Mouse (Mus musculus) limb, embryonic 14.5 days (tissue): ENCODE measurements at regions not wholly inside any gene's neighbourhood (a gene's known extent, or its start where the extent isn't known, plus 50 kb on each side); places are given as distances from the start of the nearest gene placed in this dataset.
A peak's percentile ranks its signal among the peaks of the same experiment; 100 is the strongest.

ENCODE experiments used
- ATAC-seq: fragments of 200-750 bp; cut with Nextera tagmentation; 2 replicates; pipeline ENCODE4 v1.8.0; 2017; ENCODE audit warnings: low read depth, moderate number of reproducible peaks, moderate TSS enrichment; ENCODE audit not compliant: low FRiP score
- DNase-seq: peaks from one replicate; pipeline ENCODE4 v3.0.0-alpha.2; 2015; ENCODE audit warnings: low spot score
- H3K27ac ChIP-seq: fragments of 300-500 bp; sonication (generic); replicated peaks from 2 replicates; pipeline ENCODE4 v1.5.1; 2014; ENCODE audit warnings: low read depth, mild to moderate bottlenecking, low read length, moderate library complexity, mixed read lengths
- H3K27me3 ChIP-seq: fragments of 300-500 bp; sonication (generic); 2 replicates; pipeline ENCODE4 v1.6.1; 2014; ENCODE audit warnings: low read length, mixed read lengths; ENCODE audit not compliant: control insufficient read depth, insufficient read depth
- H3K36me3 ChIP-seq: fragments of 300-500 bp; sonication (generic); 2 replicates; pipeline ENCODE4 v1.6.1; 2014; ENCODE audit warnings: mild to moderate bottlenecking, low read length, moderate library complexity, mixed read lengths; ENCODE audit not compliant: control insufficient read depth, insufficient read depth
- H3K4me1 ChIP-seq: fragments of 300-500 bp; sonication (generic); 2 replicates; pipeline ENCODE4 v1.6.1; 2014; ENCODE audit warnings: antibody characterized with exemption, low read length, mixed read lengths; ENCODE audit not compliant: control insufficient read depth, insufficient read depth
- H3K4me2 ChIP-seq: fragments of 300-500 bp; sonication (generic); replicated peaks from 2 replicates; pipeline ENCODE4 v1.6.1; 2014; ENCODE audit warnings: low read depth, mild to moderate bottlenecking, low read length, moderate library complexity; ENCODE audit not compliant: severe bottlenecking
- H3K4me3 ChIP-seq: fragments of 300-500 bp; sonication (generic); replicated peaks from 2 replicates; pipeline ENCODE4 v1.5.1; 2014; ENCODE audit warnings: low read length
- H3K9ac ChIP-seq: fragments of 300-500 bp; sonication (generic); 2 replicates; pipeline ENCODE4 v1.6.1; 2014; ENCODE audit warnings: mild to moderate bottlenecking, low read depth, low read length, moderate library complexity; ENCODE audit not compliant: severe bottlenecking
- H3K9me3 ChIP-seq: fragments of 300-500 bp; sonication (generic); 2 replicates; pipeline ENCODE4 v1.6.1; 2016; ENCODE audit warnings: low read length; ENCODE audit not compliant: control insufficient read depth
- POLR2A ChIP-seq: fragments of 200-500 bp; IDR thresholded peaks from 2 replicates; pipeline ENCODE4 v1.8.0; 2012; ENCODE audit warnings: inconsistent platforms, mild to moderate bottlenecking, moderate library complexity, borderline replicate concordance; ENCODE audit not compliant: insufficient read depth, insufficient read length; ENCODE audit errors: extremely low read depth
- WGBS: fragments of 180-500 bp; shearing (Covaris S2); extraction: QIAGEN DNeasy Blood & Tissue Kit; methylation state at CpG from one replicate; pipeline ENCODE4 v1.1.7; 2014; 5-methylcytosine and 5-hydroxymethylcytosine counted together

DNA sequence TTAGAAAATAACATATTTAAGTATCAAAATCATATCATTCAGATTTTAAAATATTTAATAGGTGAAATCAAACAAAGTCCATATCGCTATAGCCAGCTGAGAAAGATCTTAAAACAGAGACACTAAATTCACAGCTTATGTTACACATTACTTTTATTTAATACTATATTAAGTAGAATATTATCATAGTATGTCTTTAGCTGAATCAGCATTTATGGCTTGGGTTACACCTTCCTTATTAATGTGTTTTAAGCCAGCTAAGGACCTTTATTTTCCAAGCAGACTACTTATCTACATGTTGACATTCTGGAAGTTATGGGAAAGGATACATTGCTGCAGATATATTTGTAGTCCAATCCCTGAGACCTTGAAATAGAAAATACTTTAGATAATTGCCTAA lies 684.9 kb upstream of the Adgrl4 start:
- H3K27ac ChIP-seq, result no peak overlapping the region
- no peaks in the 10 kb centered on the region for H3K9me3 ChIP-seq
- 89% methylated on average over 1 of the region's 1 CpGs for WGBS
- H3K4me2 ChIP-seq, result no peak overlapping the region
- ATAC-seq (no peak), DNase-seq (no peak)
- no peak for TF ChIP-seq POLR2A
- peaks cover 4% of the 10 kb centered on the region; the same call in 1 of the 2 replicates for H3K4me1 ChIP-seq
- H3K4me3 ChIP-seq, result no peak overlapping the region
- H3K27me3 ChIP-seq, result no peaks in the 10 kb centered on the region
- no peak overlapping the region for H3K9ac ChIP-seq
- no peaks in the 10 kb centered on the region for H3K36me3 ChIP-seq

DNA sequence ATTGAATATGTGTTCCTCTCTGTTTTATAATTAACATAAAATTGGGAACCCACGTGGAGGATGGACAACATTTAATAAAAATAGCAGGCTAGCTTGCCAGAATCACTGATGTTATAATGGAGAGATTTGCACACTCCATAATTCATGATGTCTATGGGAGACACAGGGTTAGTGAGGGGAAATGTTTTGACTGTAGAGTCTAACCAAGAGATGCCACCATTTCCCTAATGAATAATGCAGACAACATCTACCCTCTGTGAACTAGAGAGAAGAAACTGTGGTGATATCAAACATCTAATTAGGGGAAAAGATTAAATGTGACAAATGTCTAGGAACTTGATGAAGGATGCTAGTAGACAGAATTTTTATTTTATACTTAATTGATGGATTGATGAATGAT lies 677.8 kb upstream of the Adgrl4 start:
- Histone ChIP-seq H3K9ac (no peak overlapping the region), H3K27me3 (no peaks in the 10 kb centered on the region), H3K9me3 (no peaks in the 10 kb centered on the region), H3K27ac (no peak overlapping the region), H3K4me2 (no peak overlapping the region), H3K4me1 (no peaks in the 10 kb centered on the region), H3K4me3 (no peak overlapping the region), H3K36me3 (no peaks in the 10 kb centered on the region)
- DNase-seq (no peak), ATAC-seq (no peak)
- 44% methylated on average over 1 of the region's 1 CpGs for WGBS
- no peak for TF ChIP-seq POLR2A

DNA sequence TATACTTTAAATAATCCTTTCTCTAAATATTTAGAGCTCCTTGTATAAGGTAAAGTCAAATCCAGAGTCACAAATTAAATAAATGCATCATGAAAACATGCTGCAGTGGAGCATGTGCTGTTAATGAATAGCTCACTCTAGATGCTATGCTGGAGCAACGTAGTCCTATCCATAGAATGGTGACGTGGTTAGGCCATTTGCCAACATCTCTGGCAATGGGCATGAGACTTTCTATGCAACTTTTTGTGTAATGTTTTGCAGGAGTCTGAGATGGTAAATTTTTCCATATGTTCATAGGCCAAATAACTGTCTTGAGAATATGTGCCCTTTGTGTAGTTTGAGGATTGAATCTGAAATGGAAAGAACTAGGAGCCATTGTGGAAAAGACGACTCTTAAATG lies 653.1 kb upstream of the Adgrl4 start:
- H3K4me3 ChIP-seq, result no peak overlapping the region
- no peak overlapping the region for H3K27ac ChIP-seq
- H3K9me3 ChIP-seq, result no peaks in the 10 kb centered on the region
- H3K4me1 ChIP-seq, result no peaks in the 10 kb centered on the region
- ATAC-seq (no peak), DNase-seq (peak; percentile 45)
- H3K4me2 ChIP-seq, result no peak overlapping the region
- H3K36me3 ChIP-seq, result no peaks in the 10 kb centered on the region
- no peaks in the 10 kb centered on the region for H3K27me3 ChIP-seq
- TF ChIP-seq POLR2A, result no peak
- WGBS, result 57% methylated on average over 3 of the region's 3 CpGs
- H3K9ac ChIP-seq, result no peak overlapping the region

DNA sequence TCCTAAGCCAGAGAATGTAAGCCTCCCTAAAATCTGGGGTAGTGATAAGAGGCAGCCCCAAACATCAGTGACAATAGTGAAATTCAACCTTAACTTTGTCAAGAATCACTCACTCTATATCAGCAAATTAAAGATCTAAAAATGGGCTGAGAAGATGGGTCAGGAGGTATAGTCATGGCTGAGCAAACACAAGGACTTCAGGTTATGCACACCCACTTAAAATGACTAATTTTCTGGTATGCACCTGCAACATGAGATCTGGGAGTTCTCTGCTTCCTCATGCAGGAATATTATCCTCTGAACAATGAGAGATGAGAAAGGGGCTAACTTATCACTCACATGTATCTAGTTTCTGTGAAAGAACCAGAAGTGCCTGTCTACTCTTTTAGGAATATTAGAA lies 619.9 kb upstream of the Adgrl4 start:
- Histone ChIP-seq H3K27me3 (no peaks in the 10 kb centered on the region), H3K36me3 (no peaks in the 10 kb centered on the region), H3K27ac (no peak overlapping the region), H3K9me3 (no peaks in the 10 kb centered on the region), H3K4me1 (no peaks in the 10 kb centered on the region), H3K4me3 (no peak overlapping the region), H3K9ac (no peak overlapping the region), H3K4me2 (no peak overlapping the region)
- no peak for DNase-seq
- no peak for ATAC-seq
- no peak for TF ChIP-seq POLR2A

DNA sequence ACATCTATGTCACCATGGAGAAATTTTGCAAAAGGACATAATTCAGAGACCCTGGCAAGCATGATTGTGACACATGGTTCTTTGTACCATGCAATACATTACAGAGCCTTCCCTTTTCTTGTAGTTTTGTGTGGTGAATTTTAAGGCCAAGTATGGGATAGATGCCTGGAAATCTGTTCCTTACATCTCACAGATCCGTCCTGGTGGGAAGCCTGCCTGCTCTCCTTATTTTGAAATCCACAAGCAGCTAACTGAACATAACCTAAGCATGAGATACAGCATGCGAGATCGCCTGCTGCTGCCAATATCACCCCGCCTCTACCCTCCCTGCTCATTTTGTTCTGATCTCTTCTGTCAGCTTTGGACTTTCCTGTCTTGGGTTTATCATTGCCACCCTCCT lies 618.3 kb upstream of the Adgrl4 start:
- Histone ChIP-seq H3K9me3 (no peaks in the 10 kb centered on the region), H3K36me3 (no peaks in the 10 kb centered on the region), H3K9ac (no peak overlapping the region), H3K27ac (no peak overlapping the region), H3K4me2 (no peak overlapping the region), H3K4me3 (no peak overlapping the region), H3K27me3 (no peaks in the 10 kb centered on the region), H3K4me1 (no peaks in the 10 kb centered on the region)
- no peak for TF ChIP-seq POLR2A
- ATAC-seq (no peak), DNase-seq (no peak)
- WGBS, result 82% methylated on average over 4 of the region's 4 CpGs

DNA sequence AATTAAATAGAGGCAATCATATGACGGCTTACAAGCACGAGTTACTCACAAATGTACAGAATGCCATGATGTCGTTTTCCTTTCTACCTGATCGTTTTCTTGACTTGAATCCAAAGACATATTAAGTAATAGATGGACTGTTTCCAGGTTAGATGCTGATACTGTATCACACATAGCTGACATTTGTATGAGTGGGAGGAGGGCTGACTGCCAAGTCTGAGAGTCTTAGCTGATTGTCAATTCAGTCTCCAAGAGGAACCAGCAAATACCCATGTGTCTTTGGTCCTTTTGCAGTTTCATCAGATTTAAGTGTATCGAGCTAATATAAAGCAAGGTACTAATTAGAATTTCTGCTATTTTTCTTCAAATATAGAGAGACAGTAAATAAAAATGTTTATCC lies 617.6 kb upstream of the Adgrl4 start:
- Histone ChIP-seq H3K9me3 (no peaks in the 10 kb centered on the region), H3K36me3 (no peaks in the 10 kb centered on the region), H3K4me2 (no peak overlapping the region), H3K4me3 (no peak overlapping the region), H3K9ac (no peak overlapping the region), H3K4me1 (no peaks in the 10 kb centered on the region), H3K27ac (no peak overlapping the region), H3K27me3 (no peaks in the 10 kb centered on the region)
- 76% methylated on average over 5 of the region's 5 CpGs for WGBS
- ATAC-seq (no peak), DNase-seq (no peak)
- no peak for TF ChIP-seq POLR2A
